11 mouse cellular contexts compared by ENCODE assay signal in the genomic region with DNA sequence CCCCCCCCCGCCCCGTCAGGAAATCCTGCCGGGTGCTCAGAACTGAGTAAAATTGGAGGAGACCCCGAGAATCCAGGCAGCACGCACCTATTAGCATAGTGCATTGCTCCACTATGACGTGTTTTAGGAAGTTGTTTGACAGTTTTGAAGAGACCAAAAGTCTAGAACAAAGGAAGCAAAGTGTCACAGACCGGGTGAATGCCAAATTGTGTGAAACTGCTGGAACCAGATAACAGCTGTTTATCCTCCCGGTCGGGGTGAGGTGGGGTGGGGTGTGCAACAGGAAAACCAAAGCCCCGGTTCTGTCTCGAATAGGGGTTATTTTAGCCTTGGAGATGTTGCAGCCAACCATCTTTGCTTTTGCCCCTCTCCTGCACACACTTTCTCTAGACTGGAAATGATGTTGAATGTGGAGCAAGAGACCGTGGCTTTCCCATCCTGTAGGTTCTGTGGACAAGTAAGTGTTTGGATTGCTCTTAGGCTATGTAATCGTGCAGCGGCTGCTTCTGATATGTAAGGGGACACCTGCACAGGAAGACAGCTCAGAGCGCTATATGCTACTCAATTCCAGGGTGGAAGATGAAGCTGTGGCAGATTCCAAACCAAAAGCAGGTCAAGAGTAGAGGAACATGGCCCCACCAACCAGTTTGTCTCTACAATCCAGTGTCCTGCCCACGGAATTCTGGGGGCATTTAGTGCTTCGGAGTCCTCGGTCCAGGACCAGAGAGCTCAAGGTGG. TPM values are rescaled to one million over a fixed set of nuclear protein-coding genes. Genes with fewer than 3 reads are reported as not detected.
DNase-seq lines count a peak whose midpoint lies in the region; ATAC-seq and TF ChIP-seq lines count a peak whose summit lies in the region.
"Had no signal": no experiment of that assay in that cellular context is flagged by ENCODE, and none has a peak within 500 bp of the region (broad histone marks: within the 10 kb centered on the region; RNA-seq: fewer than 3 reads in every experiment).

No protein-coding gene starts in this region.

- 2% methylated on average over 18 of the region's 18 CpGs for WGBS in intestine, embryonic 15.5 days
- 2% methylated on average over 18 of the region's 18 CpGs for WGBS in intestine, embryonic 16.5 days
- WGBS in embryonic facial prominence, embryonic 14.5 days = 2% methylated on average over 18 of the region's 18 CpGs
- WGBS in hindbrain, postnatal 0 days = 4% methylated on average over 18 of the region's 18 CpGs
- WGBS in midbrain, embryonic 13.5 days = 3% methylated on average over 18 of the region's 18 CpGs

- H3K9ac ChIP-seq in intestine, embryonic 15.5 days = no peak overlapping the region
- no peak overlapping the region for H3K9ac ChIP-seq in intestine, embryonic 16.5 days (ENCODE audit: low read depth, low read length)
- H3K9ac ChIP-seq in embryonic facial prominence, embryonic 14.5 days (ENCODE audit: low read depth, low read length) = no peak overlapping the region
- no peak overlapping the region for H3K9ac ChIP-seq in hindbrain, postnatal 0 days (replicated peaks; ENCODE audit: low read length)
- no peak overlapping the region for H3K9ac ChIP-seq in midbrain, embryonic 13.5 days (replicated peaks)

- H3K4me2 ChIP-seq in intestine, embryonic 15.5 days (replicated peaks) = 0 out of 2 replicates have a peak overlapping the region, but pooled peaks have one; percentile 58
- no peak overlapping the region for H3K4me2 ChIP-seq in intestine, embryonic 16.5 days (ENCODE audit: low read depth, low read length)
- peak overlapping the region; percentile 57; the same call in 1 of the 2 replicates for H3K4me2 ChIP-seq in embryonic facial prominence, embryonic 14.5 days (ENCODE audit: low read depth, low read length)
- H3K4me2 ChIP-seq in hindbrain, postnatal 0 days (ENCODE audit: low read depth, low read length) = peak overlapping the region; percentile 73
- H3K4me2 ChIP-seq in midbrain, embryonic 13.5 days (replicated peaks) = peak overlapping the region; percentile 65

- ATAC-seq in intestine, embryonic 15.5 days = no peak
- ATAC-seq in intestine, embryonic 16.5 days = no peak
- no peak for ATAC-seq in embryonic facial prominence, embryonic 14.5 days (ENCODE audit: low read depth)
- no peak for ATAC-seq in hindbrain, postnatal 0 days
- no peak for ATAC-seq in midbrain, embryonic 13.5 days

- H3K27me3 ChIP-seq in intestine, embryonic 15.5 days (replicated peaks) = peaks cover 68% of the 10 kb centered on the region
- H3K27me3 ChIP-seq in intestine, embryonic 16.5 days (replicated peaks; ENCODE audit: control insufficient read depth, insufficient read depth, low read length) = peaks cover 61% of the 10 kb centered on the region
- H3K27me3 ChIP-seq in embryonic facial prominence, embryonic 14.5 days (replicated peaks; ENCODE audit: control insufficient read depth, insufficient read depth, low read length) = peaks cover 72% of the 10 kb centered on the region
- H3K27me3 ChIP-seq in hindbrain, postnatal 0 days (ENCODE audit: insufficient read depth, low read length) = peaks cover 54% of the 10 kb centered on the region
- H3K27me3 ChIP-seq in midbrain, embryonic 13.5 days = peaks cover 90% of the 10 kb centered on the region

- H3K4me3 ChIP-seq in intestine, embryonic 15.5 days (replicated peaks) = no peak overlapping the region
- no peak overlapping the region for H3K4me3 ChIP-seq in intestine, embryonic 16.5 days (ENCODE audit: low read length)
- H3K4me3 ChIP-seq in embryonic facial prominence, embryonic 14.5 days (ENCODE audit: low read depth, low read length) = peak overlapping the region; percentile 19; the same call in 1 of the 2 replicates
- H3K4me3 ChIP-seq in hindbrain, postnatal 0 days (ENCODE audit: low read length) = 0 out of 2 replicates have a peak overlapping the region, but pooled peaks have one; percentile 37
- 0 out of 2 replicates have a peak overlapping the region, but pooled peaks have one; percentile 4 for H3K4me3 ChIP-seq in midbrain, embryonic 13.5 days (replicated peaks)

- H3K9me3 ChIP-seq in intestine, embryonic 15.5 days = no peaks in the 10 kb centered on the region
- H3K9me3 ChIP-seq in intestine, embryonic 16.5 days (ENCODE audit: control insufficient read depth, low read length) = no peaks in the 10 kb centered on the region
- H3K9me3 ChIP-seq in embryonic facial prominence, embryonic 14.5 days (ENCODE audit: control insufficient read depth, low read length) = peaks cover 3% of the 10 kb centered on the region; the same call in 1 of the 2 replicates
- no peaks in the 10 kb centered on the region for H3K9me3 ChIP-seq in hindbrain, postnatal 0 days (ENCODE audit: low read length)
- H3K9me3 ChIP-seq in midbrain, embryonic 13.5 days = no peaks in the 10 kb centered on the region

- no peak for DNase-seq in embryonic facial prominence, embryonic 14.5 days (ENCODE audit: low spot score)
- no peak for DNase-seq in hindbrain, postnatal 0 days (ENCODE audit: low spot score)
- no peak for DNase-seq in right cerebral cortex, adult 2 months (ENCODE audit: low spot score in 2 of 2)
- no peak for DNase-seq in urinary bladder, postnatal 10 days (ENCODE audit: low spot score)
- no peak for DNase-seq in adrenal gland, postnatal 4 days (ENCODE audit: low spot score in 2 of 2)
- DNase-seq: adrenal gland, adult 8-10 months had no signal

- H3K36me3 ChIP-seq in intestine, embryonic 15.5 days = no peaks in the 10 kb centered on the region
- H3K36me3 ChIP-seq in intestine, embryonic 16.5 days (ENCODE audit: control insufficient read depth, insufficient read depth, low read length) = no peaks in the 10 kb centered on the region
- H3K36me3 ChIP-seq in embryonic facial prominence, embryonic 14.5 days (ENCODE audit: control insufficient read depth, insufficient read depth, low read length) = no peaks in the 10 kb centered on the region
- no peaks in the 10 kb centered on the region for H3K36me3 ChIP-seq in hindbrain, postnatal 0 days (ENCODE audit: insufficient read depth, low read length)
- H3K36me3 ChIP-seq in midbrain, embryonic 13.5 days = no peaks in the 10 kb centered on the region

- no peak for TF ChIP-seq CTCF in hindbrain, postnatal 0 days (IDR thresholded peaks at IDR 0.05; ENCODE audit: low read depth)

- H3K27ac ChIP-seq in intestine, embryonic 15.5 days = no peak overlapping the region
- no peak overlapping the region for H3K27ac ChIP-seq in intestine, embryonic 16.5 days (ENCODE audit: low read length)
- H3K27ac ChIP-seq in embryonic facial prominence, embryonic 14.5 days (replicated peaks; ENCODE audit: low read depth, low read length) = no peak overlapping the region
- no peak overlapping the region for H3K27ac ChIP-seq in hindbrain, postnatal 0 days
- no peak overlapping the region for H3K27ac ChIP-seq in midbrain, embryonic 13.5 days

- H3K4me1 ChIP-seq in intestine, embryonic 15.5 days (replicated peaks) = peaks cover 12% of the 10 kb centered on the region
- H3K4me1 ChIP-seq in intestine, embryonic 16.5 days (ENCODE audit: control insufficient read depth, insufficient read depth, low read length) = peaks cover 14% of the 10 kb centered on the region
- H3K4me1 ChIP-seq in embryonic facial prominence, embryonic 14.5 days (ENCODE audit: control insufficient read depth, insufficient read depth, low read length) = no peaks in the 10 kb centered on the region
- H3K4me1 ChIP-seq in hindbrain, postnatal 0 days (ENCODE audit: insufficient read depth, low read length) = no peaks in the 10 kb centered on the region; the same call in 1 of the 2 replicates
- peaks cover 46% of the 10 kb centered on the region for H3K4me1 ChIP-seq in midbrain, embryonic 13.5 days (replicated peaks)

RNA-seq across cellular contexts. Expression of a gene that starts 0.9 kb away (rescaled TPM):
- polyA plus RNA-seq in intestine, embryonic 15.5 days (2015; fragmentation: Nextera tagmentation; extraction: Ambion mirVana) = 0.04 TPM in 1 of 2 replicates, not detected in the other
- polyA plus RNA-seq in intestine, embryonic 16.5 days (2015; fragmentation: Nextera tagmentation; extraction: Ambion mirVana) = 0.07 TPM in 1 of 2 replicates, not detected in the other
- polyA plus RNA-seq in embryonic facial prominence, embryonic 14.5 days (2014; fragmentation: Nextera tagmentation; extraction: Ambion mirVana) = 0.08 and 0.15 TPM in 2 replicates
- 2.0 and 2.8 TPM in 2 replicates for total RNA-seq in hindbrain, postnatal 0 days (2014; rRNA removed)
- polyA plus RNA-seq in hindbrain, postnatal 0 days (2015; fragmentation: Nextera tagmentation; extraction: Ambion mirVana) = 1.5 and 1.6 TPM in 2 replicates
- 20.5 and 22.4 TPM in 2 replicates for polyA plus RNA-seq in midbrain, embryonic 13.5 days (2015; fragmentation: Nextera tagmentation; extraction: Ambion mirVana)
- total RNA-seq in adrenal gland, postnatal 4 days (2021) = 1 to 10 TPM in 1 of 2 experiments, under 1 TPM in 1; 0.56 to 1.0 TPM
- total RNA-seq: neutrophil, adult 5-6 weeks had no signal
- polyA plus RNA-seq: stomach, embryonic 16.5 days had no signal

RNA-seq across cellular contexts. Expression of a gene that starts 32.3 kb away (rescaled TPM):
- 11.4 and 11.9 TPM in 2 replicates for polyA plus RNA-seq in intestine, embryonic 15.5 days (2015; fragmentation: Nextera tagmentation; extraction: Ambion mirVana)
- 11.7 and 13.9 TPM in 2 replicates for polyA plus RNA-seq in intestine, embryonic 16.5 days (2015; fragmentation: Nextera tagmentation; extraction: Ambion mirVana)
- polyA plus RNA-seq in embryonic facial prominence, embryonic 14.5 days (2014; fragmentation: Nextera tagmentation; extraction: Ambion mirVana) = 10.8 and 12.4 TPM in 2 replicates
- total RNA-seq in hindbrain, postnatal 0 days (2014; rRNA removed) = 12.5 and 13.1 TPM in 2 replicates
- polyA plus RNA-seq in hindbrain, postnatal 0 days (2015; fragmentation: Nextera tagmentation; extraction: Ambion mirVana) = 3.6 and 4.5 TPM in 2 replicates
- polyA plus RNA-seq in midbrain, embryonic 13.5 days (2015; fragmentation: Nextera tagmentation; extraction: Ambion mirVana) = 4.0 and 4.9 TPM in 2 replicates
- total RNA-seq in adrenal gland, postnatal 4 days (2021) = 10 to 100 TPM; 31.3 to 32.9 TPM
- total RNA-seq: neutrophil, adult 5-6 weeks had no signal

RNA-seq across cellular contexts. Expression of a gene that starts 55.1 kb away (rescaled TPM):
- polyA plus RNA-seq in intestine, embryonic 15.5 days (2015; fragmentation: Nextera tagmentation; extraction: Ambion mirVana) = 17.9 and 19.4 TPM in 2 replicates
- polyA plus RNA-seq in intestine, embryonic 16.5 days (2015; fragmentation: Nextera tagmentation; extraction: Ambion mirVana) = 8.1 and 10.9 TPM in 2 replicates
- 24.9 and 25.0 TPM in 2 replicates for polyA plus RNA-seq in embryonic facial prominence, embryonic 14.5 days (2014; fragmentation: Nextera tagmentation; extraction: Ambion mirVana)
- total RNA-seq in hindbrain, postnatal 0 days (2014; rRNA removed) = 20.0 and 34.0 TPM in 2 replicates
- polyA plus RNA-seq in hindbrain, postnatal 0 days (2015; fragmentation: Nextera tagmentation; extraction: Ambion mirVana) = 16.1 and 17.8 TPM in 2 replicates
- 36.5 and 39.5 TPM in 2 replicates for polyA plus RNA-seq in midbrain, embryonic 13.5 days (2015; fragmentation: Nextera tagmentation; extraction: Ambion mirVana)
- total RNA-seq in adrenal gland, postnatal 4 days (2021) = 10 to 100 TPM; 31.3 to 33.2 TPM

Comparison
In these comparisons a context has a peak if more than half of its experiments do, and no peak if none do; other contexts are left out.
1. H3K4me3 ChIP-seq: peak in embryonic facial prominence, embryonic 14.5 days (single experiment), hindbrain, postnatal 0 days (single experiment) and midbrain, embryonic 13.5 days (single experiment); none in intestine, embryonic 15.5 days (single experiment) and intestine, embryonic 16.5 days (single experiment).